Mouse (Mus musculus) embryonic fibroblast, embryonic 13.5 days (primary cell): ENCODE measurements around the gene Hdac10.

Experiments used
- CTCF ChIP-seq: IDR thresholded peaks from 2 replicates; pipeline ENCODE4 v1.5.1; 2011; ENCODE audit warnings: mild to moderate bottlenecking, control low read depth, low read length, moderate library complexity, borderline replicate concordance; ENCODE audit not compliant: insufficient read depth
- POLR2A ChIP-seq: IDR thresholded peaks from 2 replicates; pipeline ENCODE4 v1.6.1; 2011; ENCODE audit warnings: low read depth, mild to moderate bottlenecking, control low read depth, low read length, moderate library complexity

DNA sequence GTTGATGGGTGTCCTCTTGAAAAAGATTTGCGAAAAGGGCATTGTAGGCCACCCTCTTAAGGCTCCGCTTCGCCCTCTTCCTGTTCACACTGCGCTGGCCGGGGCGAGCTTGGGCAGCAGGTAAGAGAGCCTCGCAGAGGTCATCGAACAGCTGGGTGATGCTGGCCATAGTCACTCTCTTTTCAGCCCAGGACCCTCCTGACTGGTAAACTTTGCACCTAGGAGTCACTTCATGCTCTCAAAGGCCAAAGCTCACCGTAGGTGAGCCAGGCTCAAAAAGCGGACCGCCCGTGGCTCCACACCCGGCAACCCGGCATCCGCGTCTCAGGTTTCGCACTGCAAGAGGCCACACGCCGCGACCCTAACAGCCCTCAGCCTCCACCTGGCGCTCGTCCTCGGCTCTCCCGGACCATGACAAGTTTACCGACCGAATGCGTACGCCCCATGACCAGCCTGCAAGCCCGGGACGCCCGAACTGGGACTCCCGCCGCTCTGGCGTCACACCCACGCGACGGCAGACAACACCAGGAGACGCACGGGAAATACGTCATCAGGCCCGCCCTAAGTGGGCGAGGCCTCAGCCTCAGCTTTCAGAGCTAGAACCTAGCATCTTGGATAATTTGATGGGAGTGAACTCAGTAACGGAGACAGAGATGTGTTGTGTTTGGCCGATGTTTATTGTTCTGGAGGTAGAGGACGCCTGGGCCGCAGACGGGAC, 5.7 kb downstream of the Hdac10 start, which contains the start of gene Tubgcp6:
- TF ChIP-seq CTCF (no peak), POLR2A (peak; percentile 78)
